Mouse (Mus musculus): ENCODE data around the gene Prkcz. TPM values are rescaled to one million over a fixed set of nuclear protein-coding genes. Genes with fewer than 3 reads are reported as not detected.

Prkcz gene
- polyA plus RNA-seq, 1 experiment from 2014 or later, result 33.9 TPM

GRCm38 (mm10) chr4:155227986-155228385 is 133.2 kb downstream of the Prkcz start:
- no peak overlapping the region for H3K9ac ChIP-seq
- H3K27me3 ChIP-seq, result 0 out of 2 replicates have a peak, but pooled peaks cover 3% of the 10 kb centered on the region
- H3K4me1 ChIP-seq, result 0 out of 2 replicates have a peak, but pooled peaks cover 3% of the 10 kb centered on the region
- H3K27ac ChIP-seq, result no peak overlapping the region
- no peak overlapping the region for H3K4me3 ChIP-seq
- no peak for ATAC-seq (ENCODE audit: low FRiP score)
- H3K4me2 ChIP-seq (replicated peaks), result no peak overlapping the region
- no peaks in the 10 kb centered on the region for H3K36me3 ChIP-seq
- H3K9me3 ChIP-seq (replicated peaks), result no peaks in the 10 kb centered on the region
- 90% methylated on average over 4 of the region's 4 CpGs for WGBS

DNA sequence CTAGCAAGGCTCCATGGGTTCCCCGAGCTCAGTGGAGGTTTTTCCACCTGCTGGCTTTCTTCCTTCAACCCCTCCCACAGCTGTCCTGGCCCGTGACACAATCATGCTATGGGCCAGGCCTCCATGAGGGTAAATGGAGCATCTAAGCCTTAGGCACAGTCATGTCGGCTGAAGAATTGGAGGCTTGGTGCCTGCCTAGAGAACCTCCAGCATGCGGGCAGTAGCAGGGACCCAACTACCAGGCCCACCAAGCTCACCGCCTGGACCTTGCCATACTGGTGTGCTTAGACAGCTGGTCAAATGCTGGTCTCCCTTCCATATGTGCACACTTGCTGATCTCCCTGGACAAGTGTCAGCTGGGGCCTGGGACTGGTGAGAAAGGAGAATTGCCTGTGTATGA is 135.2 kb downstream of the Prkcz start:
- ATAC-seq (ENCODE audit: low FRiP score), result no peak
- no peak overlapping the region for H3K27ac ChIP-seq
- 72% methylated on average over 5 of the region's 5 CpGs for WGBS
- no peaks in the 10 kb centered on the region for H3K36me3 ChIP-seq
- peaks cover 9% of the 10 kb centered on the region for H3K4me1 ChIP-seq
- H3K27me3 ChIP-seq, result 0 out of 2 replicates have a peak, but pooled peaks cover 3% of the 10 kb centered on the region
- 0 out of 2 replicates have a peak overlapping the region, but pooled peaks have one; percentile 13 for H3K9ac ChIP-seq
- no peak overlapping the region for H3K4me3 ChIP-seq
- no peaks in the 10 kb centered on the region for H3K9me3 ChIP-seq (replicated peaks)
- no peak overlapping the region for H3K4me2 ChIP-seq (replicated peaks)

DNA sequence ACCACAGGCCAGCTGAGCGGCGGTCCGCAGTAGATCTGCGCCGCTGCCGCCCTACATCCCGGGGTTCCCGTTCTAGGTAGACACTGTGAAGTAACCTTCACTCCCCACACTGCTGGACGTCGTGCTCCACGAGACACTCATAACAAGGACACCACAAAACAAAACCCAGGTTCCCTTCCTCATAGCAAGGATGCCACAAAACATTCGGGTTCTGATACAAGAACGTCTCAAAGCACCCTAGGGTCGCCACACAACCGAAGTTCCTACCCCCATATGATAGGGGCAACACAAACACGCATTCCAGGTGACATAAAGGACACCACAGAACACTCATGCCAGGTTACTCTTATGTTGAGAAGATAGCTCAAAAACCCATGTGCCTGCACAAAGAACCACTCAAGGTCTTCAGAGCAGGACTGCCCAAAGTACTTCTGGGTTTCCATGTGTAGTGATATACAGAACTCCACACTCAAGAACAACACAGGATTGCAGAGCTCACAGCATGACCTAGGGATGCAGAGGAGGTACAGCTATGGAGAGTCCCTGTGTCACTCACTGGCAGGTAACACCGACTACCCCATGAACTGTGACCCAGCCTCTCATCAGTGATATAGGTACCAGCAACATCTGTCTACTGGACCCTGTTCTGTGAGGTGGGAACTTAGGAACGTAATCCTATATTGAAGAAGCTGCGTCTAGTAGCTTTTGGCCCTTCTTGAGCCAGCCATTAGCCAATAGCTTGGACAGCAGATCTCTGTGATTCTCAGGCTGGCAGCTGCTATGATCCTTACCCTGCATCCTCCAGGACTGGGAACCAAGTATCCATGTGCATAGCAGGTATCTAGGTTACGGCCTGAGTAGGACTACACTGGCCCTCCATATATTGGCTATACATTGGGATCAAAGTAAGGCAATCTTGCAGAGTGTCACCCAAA is 137.3 kb downstream of the Prkcz start:
- Histone ChIP-seq H3K27ac (peak overlapping the region; percentile 92), H3K4me1 (peaks cover 28% of the 10 kb centered on the region), H3K4me2 (replicated peaks) (peak overlapping the region; percentile 63), H3K4me3 (peak overlapping the region; percentile 96), H3K9me3 (replicated peaks) (no peaks in the 10 kb centered on the region), H3K27me3 (0 out of 2 replicates have a peak, but pooled peaks cover 3% of the 10 kb centered on the region), H3K36me3 (no peaks in the 10 kb centered on the region), H3K9ac (peak overlapping the region; percentile 73)
- no peak for ATAC-seq (ENCODE audit: low FRiP score)
- 34% methylated on average over 20 of the region's 20 CpGs for WGBS

DNA sequence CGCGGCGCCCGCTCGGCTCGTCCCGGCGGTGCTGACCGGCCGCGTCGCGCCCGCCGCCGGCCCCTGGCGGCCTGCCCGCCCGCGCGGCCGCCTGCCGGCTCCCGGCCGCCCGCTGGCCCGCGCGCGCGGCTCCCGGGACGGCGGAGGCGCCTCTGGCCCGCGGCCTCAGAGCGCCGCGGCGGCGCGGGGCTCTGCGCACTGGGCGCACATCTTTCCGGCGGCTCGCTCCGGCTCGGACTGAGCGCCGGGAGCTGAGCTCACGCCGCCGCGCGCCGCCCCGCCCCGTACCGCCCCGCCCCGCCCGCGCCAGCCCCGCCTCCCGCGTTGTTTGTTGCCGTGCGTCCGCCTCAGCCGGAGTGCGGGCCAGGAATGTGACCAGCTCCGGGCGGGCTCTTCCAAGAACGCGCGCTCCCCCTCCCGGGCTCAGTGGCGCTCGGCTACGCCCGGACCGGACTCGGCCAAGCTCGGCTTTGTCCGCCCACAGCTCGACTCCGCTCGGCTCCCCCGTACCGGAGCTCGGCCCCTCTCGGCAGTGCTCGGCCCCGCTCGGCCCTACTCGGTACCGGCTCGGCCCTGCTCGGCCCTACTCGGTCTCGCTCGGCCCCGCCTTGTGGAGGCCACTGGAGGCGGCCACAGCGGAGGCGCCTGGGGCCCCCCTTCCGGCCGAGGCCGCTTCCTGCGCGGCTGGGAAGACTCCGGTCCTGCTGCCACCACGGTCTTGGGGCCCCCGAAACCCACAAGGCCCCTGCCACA is 138.1 kb downstream of the Prkcz start:
- under 1% methylated on average over 77 of the region's 116 CpGs for WGBS

DNA sequence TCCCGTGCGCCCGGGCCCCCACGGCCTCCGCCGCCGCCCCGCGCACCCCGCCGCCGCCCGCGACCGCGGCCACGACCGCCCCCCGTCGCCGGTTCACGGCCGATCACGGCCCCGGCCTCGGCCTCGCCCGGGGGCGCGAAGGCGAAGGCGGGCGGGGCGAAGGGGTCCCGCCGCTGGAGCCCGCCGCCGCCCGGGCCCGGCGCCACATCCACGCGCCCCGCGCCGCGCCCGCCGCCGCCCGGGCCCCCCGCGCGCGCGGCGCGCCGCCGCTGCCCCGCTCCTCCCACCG is 138.7 kb downstream of the Prkcz start, which contains the start of gene Ski:
Gene Ski (minus strand): TSS at position 41 of the 289 bp plus-strand sequence.
- H3K36me3 ChIP-seq, result no peaks in the 10 kb centered on the region
- H3K4me1 ChIP-seq, result peaks cover 42% of the 10 kb centered on the region
- H3K27me3 ChIP-seq, result 0 out of 2 replicates have a peak, but pooled peaks cover 3% of the 10 kb centered on the region
- no peaks in the 10 kb centered on the region for H3K9me3 ChIP-seq (replicated peaks)
- H3K4me2 ChIP-seq (replicated peaks), result peak within 1 kb of the TSS; percentile 100
- 2% methylated on average over 9 of the region's 63 CpGs for WGBS
- peak within 1 kb of the TSS; percentile 99 for H3K9ac ChIP-seq
- peak within 1 kb of the TSS; percentile 96 for H3K4me3 ChIP-seq
- ATAC-seq (ENCODE audit: low FRiP score), result no peak
- H3K27ac ChIP-seq, result peak within 1 kb of the TSS; percentile 92

More for the DNA sequence above, 138.1 kb downstream of the Prkcz start:
- Histone ChIP-seq H3K36me3 (no peaks in the 10 kb centered on the region), H3K27me3 (0 out of 2 replicates have a peak, but pooled peaks cover 3% of the 10 kb centered on the region), H3K4me1 (peaks cover 37% of the 10 kb centered on the region), H3K4me2 (replicated peaks) (peak overlapping the region; percentile 63), H3K9me3 (replicated peaks) (no peaks in the 10 kb centered on the region), H3K4me3 (peak overlapping the region; percentile 96), H3K27ac (peak overlapping the region; percentile 92), H3K9ac (peak overlapping the region; percentile 73)
- ATAC-seq (ENCODE audit: low FRiP score), result peak; percentile 99

GRCm38 (mm10) chr4:155221599-155222551 is 139.3 kb downstream of the Prkcz start:
- ATAC-seq (ENCODE audit: low FRiP score), result no peak
- H3K4me1 ChIP-seq, result peaks cover 48% of the 10 kb centered on the region
- no peaks in the 10 kb centered on the region for H3K9me3 ChIP-seq (replicated peaks)
- peak overlapping the region; percentile 96 for H3K4me3 ChIP-seq
- WGBS, result under 1% methylated on average over 77 of the region's 93 CpGs
- peak overlapping the region; percentile 85 for H3K27ac ChIP-seq
- 0 out of 2 replicates have a peak, but pooled peaks cover 3% of the 10 kb centered on the region for H3K27me3 ChIP-seq
- peak overlapping the region; percentile 99 for H3K9ac ChIP-seq
- no peaks in the 10 kb centered on the region for H3K36me3 ChIP-seq
- peak overlapping the region; percentile 100 for H3K4me2 ChIP-seq (replicated peaks)

GRCm38 (mm10) chr4:155221106-155221505 is 140.1 kb downstream of the Prkcz start:
- Histone ChIP-seq H3K4me2 (replicated peaks) (peak overlapping the region; percentile 100), H3K9me3 (replicated peaks) (no peaks in the 10 kb centered on the region), H3K4me1 (peaks cover 56% of the 10 kb centered on the region), H3K27me3 (0 out of 2 replicates have a peak, but pooled peaks cover 3% of the 10 kb centered on the region), H3K9ac (peak overlapping the region; percentile 99), H3K36me3 (no peaks in the 10 kb centered on the region), H3K4me3 (peak overlapping the region; percentile 96), H3K27ac (peak overlapping the region; percentile 85)
- ATAC-seq (ENCODE audit: low FRiP score), result no peak
- WGBS, result under 1% methylated on average over 7 of the region's 7 CpGs

DNA sequence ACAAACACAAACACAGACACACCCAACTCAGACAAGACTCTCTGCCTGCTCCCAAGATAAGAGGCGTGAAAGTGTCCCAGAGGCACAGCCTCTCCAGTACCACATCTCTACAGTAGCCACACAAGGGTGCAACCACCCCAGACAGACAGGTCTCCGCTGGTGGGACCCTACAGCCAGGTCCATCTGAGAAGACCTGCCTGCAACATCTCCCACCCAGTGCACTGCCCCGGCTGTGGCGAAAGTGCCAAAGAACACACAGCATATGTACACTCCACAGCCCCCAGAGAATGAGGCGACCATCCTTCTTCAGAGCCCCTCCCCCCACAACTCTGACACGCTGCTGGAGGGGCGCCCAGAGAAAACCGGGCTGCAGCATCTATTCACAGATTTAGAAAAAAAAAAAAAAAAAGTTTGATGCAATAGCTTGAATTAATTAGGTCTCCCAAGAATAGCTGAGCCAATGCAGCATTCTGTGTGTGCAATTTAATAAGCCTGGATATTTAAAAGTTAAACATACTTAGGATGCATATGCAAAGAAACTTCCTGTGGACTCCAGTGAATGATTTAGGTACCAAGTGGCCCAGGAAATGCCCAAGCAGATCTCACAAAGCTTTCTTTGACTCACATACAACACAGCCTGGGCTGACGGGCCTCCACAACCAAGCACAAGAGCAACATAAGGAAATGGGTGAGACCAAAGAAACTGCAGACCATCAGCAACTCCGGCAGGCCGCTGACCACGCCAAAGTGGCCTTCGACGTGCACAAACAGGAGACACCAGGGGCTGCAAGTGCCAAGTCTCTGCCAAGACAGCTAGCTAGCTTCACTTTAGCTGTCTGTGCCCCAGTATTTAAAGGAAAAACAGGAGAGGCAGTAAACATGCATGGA is 140.7 kb downstream of the Prkcz start:
- 8% methylated on average over 14 of the region's 14 CpGs for WGBS
- no peaks in the 10 kb centered on the region for H3K36me3 ChIP-seq
- H3K4me2 ChIP-seq (replicated peaks), result peak overlapping the region; percentile 100
- H3K9ac ChIP-seq, result peak overlapping the region; percentile 99
- H3K4me3 ChIP-seq, result peak overlapping the region; percentile 96
- no peaks in the 10 kb centered on the region for H3K27me3 ChIP-seq
- H3K9me3 ChIP-seq (replicated peaks), result no peaks in the 10 kb centered on the region
- peaks cover 62% of the 10 kb centered on the region for H3K4me1 ChIP-seq
- no peak for ATAC-seq (ENCODE audit: low FRiP score)
- peak overlapping the region; percentile 85; the same call in 1 of the 2 replicates for H3K27ac ChIP-seq

GRCm38 (mm10) chr4:155219271-155220212 is 141.6 kb downstream of the Prkcz start:
- WGBS, result 57% methylated on average over 12 of the region's 12 CpGs
- ATAC-seq (ENCODE audit: low FRiP score), result no peak
- H3K27me3 ChIP-seq, result no peaks in the 10 kb centered on the region
- H3K9ac ChIP-seq, result peak overlapping the region; percentile 99
- peak overlapping the region; percentile 100 for H3K4me2 ChIP-seq (replicated peaks)
- H3K4me3 ChIP-seq, result peak overlapping the region; percentile 96
- no peaks in the 10 kb centered on the region for H3K9me3 ChIP-seq (replicated peaks)
- H3K4me1 ChIP-seq, result peaks cover 71% of the 10 kb centered on the region
- no peaks in the 10 kb centered on the region for H3K36me3 ChIP-seq
- H3K27ac ChIP-seq, result peak overlapping the region; percentile 3; the same call in 1 of the 2 replicates

Measured in hindbrain, embryonic 12.5 days (tissue).